Mouse (Mus musculus): Measurements from ENCODE around the gene Trrap. TPM values are rescaled to one million over a fixed set of nuclear protein-coding genes. Genes with fewer than 3 reads are reported as not detected.

The Trrap gene
- 100 to 1,000 TPM; 151 to 153 TPM for total RNA-seq (2023)

GRCm38 (mm10) chr5:144767106-144767798 lies at the start of gene Trrap:
Gene Trrap (plus strand): TSS chr5:144767732.

GRCm38 (mm10) chr5:144761161-144761868 lies 6.2 kb upstream of the Trrap start, which contains the start of gene Tmem130:
Gene Tmem130 (minus strand): TSS chr5:144761818.

Other genes with a start within 250 kb of the Trrap start
- not detected for gene Nptx2, start 221.8 kb upstream of the Trrap start, total RNA-seq (2023)
- not detected for gene Tmem130, start 5.9 kb upstream of the Trrap start, total RNA-seq (2023)
- gene Smurf1, start 198.1 kb downstream of the Trrap start, total RNA-seq (2023): 10 to 100 TPM; 21.5 to 25.2 TPM